Mouse (Mus musculus) lung, postnatal 0 days (tissue): ENCODE data around the gene Ptprt.

Experiments used
- CTCF ChIP-seq: IDR thresholded peaks from 2 replicates; pipeline ENCODE4 v1.5.1; 2016; ENCODE audit warnings: antibody characterized with exemption, mild to moderate bottlenecking
- EP300 ChIP-seq: IDR thresholded peaks from 2 replicates; pipeline ENCODE4 v1.6.1; 2016; ENCODE audit warnings: antibody characterized with exemption, mild to moderate bottlenecking, control low read depth

DNA sequence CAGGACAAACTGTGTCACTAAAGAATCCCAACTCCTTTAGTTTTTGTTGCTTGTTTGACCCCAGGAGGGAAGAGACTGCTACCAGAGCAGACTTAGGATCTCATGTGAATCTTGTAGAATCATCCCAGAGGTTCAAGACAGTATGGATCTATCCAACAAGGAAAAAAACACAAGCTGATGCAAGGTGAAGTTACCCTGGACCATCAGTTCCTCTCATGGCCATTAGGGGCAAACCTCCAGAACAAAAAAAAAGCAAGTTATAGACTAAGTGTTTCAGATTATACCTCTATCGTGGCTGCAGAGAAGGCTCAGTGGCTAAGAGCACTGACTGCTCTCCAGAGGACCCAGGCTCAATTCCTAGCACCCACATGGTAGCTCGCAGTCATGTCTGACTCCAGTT lies 88.1 kb downstream of the Ptprt start:
- TF ChIP-seq CTCF = peak; percentile 28; the same call in 1 of the 2 replicates
- TF ChIP-seq EP300 = no peak
